Mouse (Mus musculus) embryonic fibroblast, embryonic 13.5 days (primary cell): Measurements from ENCODE around the gene Pigh.

Experiments
- CTCF ChIP-seq: IDR thresholded peaks from 2 replicates; pipeline ENCODE4 v1.5.1; 2011; ENCODE audit warnings: mild to moderate bottlenecking, control low read depth, low read length, moderate library complexity, borderline replicate concordance; ENCODE audit not compliant: insufficient read depth
- POLR2A ChIP-seq: IDR thresholded peaks from 2 replicates; pipeline ENCODE4 v1.6.1; 2011; ENCODE audit warnings: low read depth, mild to moderate bottlenecking, control low read depth, low read length, moderate library complexity

DNA sequence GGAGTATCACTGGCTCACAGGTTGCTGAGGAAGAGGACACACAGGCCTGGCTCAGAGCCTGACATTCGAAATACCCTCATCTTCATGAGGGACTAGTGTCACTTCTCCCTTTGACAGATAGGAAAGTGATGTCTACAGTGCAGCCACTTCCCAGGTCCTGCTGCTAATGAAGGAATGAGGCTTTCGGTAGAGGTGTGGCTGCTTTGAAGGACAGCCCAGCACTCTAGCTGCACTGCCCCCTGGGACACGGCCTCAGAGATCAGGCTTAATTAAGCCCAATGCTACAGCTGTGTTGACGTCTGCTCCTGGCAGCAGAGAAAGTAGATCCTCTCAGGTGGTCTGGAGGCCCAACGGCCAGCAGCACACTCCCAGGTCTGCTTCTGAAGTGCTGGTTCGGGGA, 29.9 kb downstream of the Pigh start:
- TF ChIP-seq POLR2A (no peak), CTCF (no peak)
